Mouse (Mus musculus) cerebellum, adult 2 months (tissue): Measurements from ENCODE around the gene Islr.

ENCODE experiments used
- CTCF ChIP-seq: fragments of 200-500 bp; IDR thresholded peaks from 2 replicates; pipeline ENCODE4 v1.5.1; 2011; ENCODE audit warnings: low read depth, mild to moderate bottlenecking, control low read depth, low read length, moderate library complexity, borderline replicate concordance; ENCODE audit not compliant: insufficient read depth
- POLR2A ChIP-seq: fragments of 200-500 bp; IDR thresholded peaks from 2 replicates; pipeline ENCODE4 v1.6.1; 2011; ENCODE audit warnings: low read length, control low read depth, borderline replicate concordance; ENCODE audit not compliant: insufficient read depth

- no peak for TF ChIP-seq CTCF
- no peak for TF ChIP-seq POLR2A
These were observed 41.0 kb downstream of the Islr start for GRCm38 (mm10) chr9:58163146-58163545.
